Mouse (Mus musculus) kidney, embryonic 15.5 days (tissue): ENCODE data around the gene Ireb2. TPM values are rescaled to one million over a fixed set of nuclear protein-coding genes. Genes with fewer than 3 reads are reported as not detected.
"Not testable (repeated sequence)": the region's sequence is repeated elsewhere in the genome, so short reads cannot be mapped to it uniquely, and the experiment has no call there.

Source experiments
- ATAC-seq: fragments of 200-750 bp; cut with Nextera tagmentation; replicated peaks from 2 replicates; pipeline ENCODE4 v1.8.0; 2017; ENCODE audit warnings: moderate TSS enrichment; ENCODE audit not compliant: low FRiP score
- H3K27ac ChIP-seq: fragments of 300-500 bp; sonication (generic); 2 replicates; pipeline ENCODE4 v1.5.1; 2015; ENCODE audit warnings: mild to moderate bottlenecking, inconsistent platforms
- H3K27me3 ChIP-seq: fragments of 300-500 bp; sonication (generic); 2 replicates; pipeline ENCODE4 v1.6.1; 2015; ENCODE audit warnings: inconsistent platforms
- H3K36me3 ChIP-seq: fragments of 300-500 bp; sonication (generic); 2 replicates; pipeline ENCODE4 v1.6.1; 2015; ENCODE audit warnings: inconsistent platforms
- H3K4me1 ChIP-seq: fragments of 300-500 bp; sonication (generic); 2 replicates; pipeline ENCODE4 v1.6.1; 2015; ENCODE audit warnings: inconsistent platforms
- H3K4me2 ChIP-seq: fragments of 300-500 bp; sonication (generic); 2 replicates; pipeline ENCODE4 v1.6.1; 2015; ENCODE audit warnings: moderate library complexity, mild to moderate bottlenecking, inconsistent platforms
- H3K4me3 ChIP-seq: fragments of 300-500 bp; sonication (generic); replicated peaks from 2 replicates; pipeline ENCODE4 v1.5.1; 2015; ENCODE audit warnings: mild to moderate bottlenecking, inconsistent platforms
- H3K9ac ChIP-seq: fragments of 300-500 bp; sonication (generic); 2 replicates; pipeline ENCODE4 v1.6.1; 2015; ENCODE audit warnings: mild to moderate bottlenecking, inconsistent platforms
- H3K9me3 ChIP-seq: fragments of 300-500 bp; sonication (generic); replicated peaks from 2 replicates; pipeline ENCODE4 v1.6.1; 2016; ENCODE audit warnings: inconsistent platforms
- WGBS: fragments of 180-500 bp; shearing (Covaris S2); methylation state at CpG from one replicate; pipeline ENCODE4 v1.1.7; 2015; ENCODE audit warnings: mixed read lengths; 5-methylcytosine and 5-hydroxymethylcytosine counted together
- polyA plus RNA-seq: library from polyadenylated mRNA; unstranded; fragments of >200 nt; fragmentation: Nextera tagmentation; extraction: Ambion mirVana; gene quantifications from 2 replicates; pipeline ENCODE4 v1.2.1, GENCODE M21; 2015

The Ireb2 gene
- polyA plus RNA-seq, 1 experiment from 2014 or later: 34.8 TPM

DNA sequence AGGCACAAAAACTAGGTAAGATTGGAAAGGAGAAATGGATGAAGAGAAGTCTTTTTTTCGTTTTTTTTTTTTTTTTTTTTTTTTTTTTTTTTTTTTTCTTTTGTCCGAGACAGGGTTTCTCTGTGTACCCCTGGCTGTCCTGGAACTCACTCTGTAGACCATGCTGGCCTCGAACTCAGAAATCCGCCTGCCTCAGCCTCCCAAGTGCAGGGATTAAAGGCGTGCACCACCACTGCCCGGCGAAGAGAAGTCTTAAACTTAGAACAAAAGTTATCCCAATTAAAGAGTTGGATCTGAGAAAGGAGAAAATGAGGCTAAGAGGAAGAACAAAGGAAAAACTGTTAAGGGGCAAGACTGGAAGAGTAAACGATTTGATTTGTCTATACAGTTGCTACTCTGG lies 86.6 kb downstream of the Ireb2 start:
- peak overlapping the region; percentile 19; the same call in 1 of the 2 replicates for H3K9ac ChIP-seq
- peak overlapping the region; percentile 98 for H3K27ac ChIP-seq
- H3K4me2 ChIP-seq: peak overlapping the region; percentile 77
- H3K27me3 ChIP-seq, H3K9me3 ChIP-seq: not testable (repeated sequence)
- peak overlapping the region; percentile 95 for H3K4me3 ChIP-seq
- H3K4me1 ChIP-seq: peaks cover 13% of the 10 kb centered on the region
- H3K36me3 ChIP-seq: peaks cover 28% of the 10 kb centered on the region
- 0 out of 2 replicates have a peak, but pooled peaks have one; percentile 7 for ATAC-seq
- whole genome bisulfite sequencing: 41% methylated on average over 8 of the region's 8 CpGs

DNA sequence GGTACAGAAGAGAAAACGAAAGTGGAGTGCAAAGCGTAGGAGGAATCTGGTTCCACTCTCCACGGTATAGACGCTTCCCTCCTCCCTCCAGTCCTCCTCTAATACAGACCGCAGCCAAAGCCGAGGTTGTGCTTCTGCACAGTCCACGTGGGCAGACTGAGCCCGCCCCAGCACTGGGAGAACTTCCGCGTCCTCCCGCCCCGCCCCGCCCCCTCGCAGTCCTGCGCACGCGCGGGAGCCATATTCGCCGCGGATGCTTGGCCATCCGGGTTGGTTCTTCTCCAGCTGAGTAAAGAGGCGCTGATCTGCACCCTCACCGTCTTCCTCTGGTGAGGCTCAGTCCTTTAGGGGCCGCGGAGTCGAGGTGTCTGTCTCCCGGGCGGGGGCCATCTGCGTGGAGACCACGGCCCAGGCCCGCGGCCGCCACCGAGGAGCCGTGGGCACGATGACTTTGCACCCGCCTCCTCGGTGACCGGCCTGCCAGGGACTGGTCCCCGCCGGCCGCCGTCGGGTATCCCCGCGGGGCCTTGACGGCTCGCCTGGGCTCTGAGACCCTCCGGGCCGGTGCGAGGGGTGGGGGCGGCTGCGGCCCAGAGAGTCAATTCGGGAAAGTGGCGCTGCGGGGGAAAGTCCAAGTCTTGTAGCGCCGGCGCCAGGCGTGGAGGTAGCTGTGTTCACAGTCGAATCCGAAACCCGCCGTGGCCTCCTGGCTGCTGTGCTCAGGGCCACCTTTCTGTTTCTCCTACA lies 87.2 kb downstream of the Ireb2 start, which contains the start of the genes Psma4 and AY074887:
Psma4 (plus strand) TSS at position 216 of the 747 bp plus-strand sequence.
AY074887 (minus strand) TSS at position 424 of the 747 bp plus-strand sequence.
- peak; percentile 100 for ATAC-seq
- Histone ChIP-seq H3K36me3 (peaks cover 34% of the 10 kb centered on the region), H3K9ac (peak within 1 kb of the TSS; percentile 90), H3K27me3 (no peaks in the 10 kb centered on the region), H3K4me2 (peak within 1 kb of the TSS; percentile 77), H3K9me3 (no peaks in the 10 kb centered on the region), H3K4me1 (peaks cover 15% of the 10 kb centered on the region), H3K4me3 (peak within 1 kb of the TSS; percentile 95), H3K27ac (peak within 1 kb of the TSS; percentile 98)
- under 1% methylated on average over 65 of the region's 65 CpGs for WGBS

DNA sequence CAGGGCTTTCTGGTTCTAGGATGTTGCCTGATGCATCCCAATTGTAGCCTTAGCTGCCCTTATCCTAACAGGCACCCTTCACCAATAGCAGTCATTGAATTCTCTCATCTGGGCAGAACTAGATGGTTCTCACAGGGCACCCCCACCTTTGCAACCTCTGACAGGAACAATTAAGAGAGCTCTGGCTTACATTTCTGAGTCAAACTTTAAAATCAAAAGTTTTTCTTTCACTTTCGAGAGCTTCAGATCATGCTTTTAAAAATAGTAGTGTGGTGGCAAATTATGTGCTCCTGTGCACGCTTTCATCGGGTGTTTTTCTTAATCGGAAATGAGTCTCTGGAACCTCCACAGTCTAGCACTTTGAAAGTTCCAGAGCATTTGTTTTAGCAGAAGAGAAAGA lies 97.5 kb downstream of the Ireb2 start:
- Histone ChIP-seq H3K4me2 (no peak overlapping the region), H3K36me3 (peaks cover 39% of the 10 kb centered on the region), H3K4me3 (no peak overlapping the region)

More for the DNA sequence above, 97.5 kb downstream of the Ireb2 start:
- H3K9ac ChIP-seq: no peak overlapping the region
- no peaks in the 10 kb centered on the region for H3K4me1 ChIP-seq
- no peak for ATAC-seq
- H3K9me3 ChIP-seq: no peaks in the 10 kb centered on the region
- H3K27ac ChIP-seq: no peak overlapping the region
- no peaks in the 10 kb centered on the region for H3K27me3 ChIP-seq
- 91% methylated on average over 4 of the region's 4 CpGs for WGBS

Other genes with a start within 250 kb of the Ireb2 start
- 2.1 and 4.6 TPM in 2 replicates for gene Acsbg1, start 201.9 kb upstream of the Ireb2 start, polyA plus RNA-seq
- 3.6 and 4.4 TPM in 2 replicates for gene Dnaja4, start 164.9 kb upstream of the Ireb2 start, polyA plus RNA-seq
- gene Wdr61, start 129.3 kb upstream of the Ireb2 start, polyA plus RNA-seq: 151 and 160 TPM in 2 replicates
- 78.1 and 79.9 TPM in 2 replicates for gene Crabp1, start 99.0 kb upstream of the Ireb2 start, polyA plus RNA-seq
- gene Hykk, start 53.5 kb downstream of the Ireb2 start, polyA plus RNA-seq: 9.0 and 9.5 TPM in 2 replicates
- 317 and 331 TPM in 2 replicates for gene Psma4, start 87.0 kb downstream of the Ireb2 start, polyA plus RNA-seq
- gene AY074887, start 87.2 kb downstream of the Ireb2 start, polyA plus RNA-seq: 1.4 TPM in 2 replicates
- gene Chrna5, start 117.1 kb downstream of the Ireb2 start, polyA plus RNA-seq: 1.0 and 1.1 TPM in 2 replicates
- gene Chrna3, start 162.8 kb downstream of the Ireb2 start, polyA plus RNA-seq: 1.0 and 1.6 TPM in 2 replicates
- gene Chrnb4, start 185.0 kb downstream of the Ireb2 start, polyA plus RNA-seq: 2.2 and 2.8 TPM in 2 replicates